Mouse (Mus musculus) forebrain, embryonic 16.5 days (tissue): ENCODE data around the gene Hdac4. TPM values are rescaled to one million over a fixed set of nuclear protein-coding genes. Genes with fewer than 3 reads are reported as not detected.

Experiments
- ATAC-seq: fragments of 200-750 bp; cut with Nextera tagmentation; 2 replicates; pipeline ENCODE4 v1.8.0; 2017; ENCODE audit warnings: mild to moderate bottlenecking, moderate library complexity
- H3K27ac ChIP-seq: fragments of 300-500 bp; sonication (generic); 2 replicates; pipeline ENCODE4 v1.5.1; 2014; ENCODE audit warnings: low read length, control low read depth
- H3K27me3 ChIP-seq: fragments of 300-500 bp; sonication (generic); replicated peaks from 2 replicates; pipeline ENCODE4 v1.6.1; 2014; ENCODE audit warnings: low read length; ENCODE audit not compliant: control insufficient read depth, insufficient read depth
- H3K36me3 ChIP-seq: fragments of 300-500 bp; sonication (generic); 2 replicates; pipeline ENCODE4 v1.6.1; 2014; ENCODE audit not compliant: control insufficient read depth, insufficient read depth
- H3K4me1 ChIP-seq: fragments of 300-500 bp; sonication (generic); replicated peaks from 2 replicates; pipeline ENCODE4 v1.6.1; 2014; ENCODE audit warnings: low read length; ENCODE audit not compliant: control insufficient read depth, insufficient read depth
- H3K4me2 ChIP-seq: fragments of 300-500 bp; sonication (generic); 2 replicates; pipeline ENCODE4 v1.6.1; 2014; ENCODE audit warnings: mild to moderate bottlenecking, low read length, control low read depth
- H3K4me3 ChIP-seq: fragments of 300-500 bp; sonication (generic); replicated peaks from 2 replicates; pipeline ENCODE4 v1.5.1; 2014; ENCODE audit warnings: mild to moderate bottlenecking, low read length, control low read depth
- H3K9ac ChIP-seq: fragments of 300-500 bp; sonication (generic); replicated peaks from 2 replicates; pipeline ENCODE4 v1.6.1; 2014; ENCODE audit warnings: low read depth, low read length, control low read depth
- H3K9me3 ChIP-seq: fragments of 300-500 bp; sonication (generic); 2 replicates; pipeline ENCODE4 v1.6.1; 2016; ENCODE audit warnings: low read length; ENCODE audit not compliant: control insufficient read depth
- WGBS: fragments of 180-500 bp; shearing (Covaris S2); extraction: QIAGEN DNeasy Blood & Tissue Kit; methylation state at CpG from one replicate; pipeline ENCODE4 v1.1.7; 2014; 5-methylcytosine and 5-hydroxymethylcytosine counted together
- polyA plus RNA-seq: library from polyadenylated mRNA; unstranded; fragments of >200 nt; fragmentation: Nextera tagmentation; extraction: Ambion mirVana; gene quantifications from 2 replicates; pipeline ENCODE4 v1.2.1, GENCODE M21; 2015

The Hdac4 gene
- polyA plus RNA-seq, 1 experiment from 2014 or later: 31.3 TPM

- Histone ChIP-seq H3K27ac (no peak overlapping the region), H3K36me3 (no peaks in the 10 kb centered on the region), H3K27me3 (no peaks in the 10 kb centered on the region), H3K4me1 (peaks cover 11% of the 10 kb centered on the region), H3K4me2 (no peak overlapping the region), H3K4me3 (no peak overlapping the region), H3K9me3 (no peaks in the 10 kb centered on the region), H3K9ac (no peak overlapping the region)
- no peak for ATAC-seq
Observed at GRCm38 (mm10) chr1:92169776-92170055, 25.8 kb downstream of the Hdac4 start.

GRCm38 (mm10) chr1:92168900-92169775 lies 26.4 kb downstream of the Hdac4 start:
- Histone ChIP-seq H3K4me3 (no peak overlapping the region), H3K36me3 (no peaks in the 10 kb centered on the region), H3K9me3 (no peaks in the 10 kb centered on the region), H3K27me3 (no peaks in the 10 kb centered on the region), H3K4me2 (no peak overlapping the region), H3K9ac (no peak overlapping the region), H3K27ac (no peak overlapping the region), H3K4me1 (peaks cover 14% of the 10 kb centered on the region)
- 92% methylated on average over 4 of the region's 4 CpGs for WGBS
- ATAC-seq: no peak

GRCm38 (mm10) chr1:92163932-92164331 lies 31.6 kb downstream of the Hdac4 start:
- ATAC-seq: no peak
- H3K9me3 ChIP-seq: no peaks in the 10 kb centered on the region

GRCm38 (mm10) chr1:92159804-92160203 lies 35.7 kb downstream of the Hdac4 start:
- peaks cover 9% of the 10 kb centered on the region for H3K4me1 ChIP-seq
- no peaks in the 10 kb centered on the region for H3K27me3 ChIP-seq
- no peak for ATAC-seq
- no peaks in the 10 kb centered on the region for H3K36me3 ChIP-seq
- H3K4me2 ChIP-seq: no peak overlapping the region
- H3K4me3 ChIP-seq: no peak overlapping the region
- H3K9me3 ChIP-seq: no peaks in the 10 kb centered on the region
- no peak overlapping the region for H3K27ac ChIP-seq
- 93% methylated on average over 4 of the region's 4 CpGs for WGBS
- H3K9ac ChIP-seq: no peak overlapping the region

More at GRCm38 (mm10) chr1:92163932-92164331, 31.6 kb downstream of the Hdac4 start:
- WGBS: 80% methylated on average over 1 of the region's 1 CpGs
- Histone ChIP-seq H3K27me3 (no peaks in the 10 kb centered on the region), H3K4me1 (peaks cover 16% of the 10 kb centered on the region), H3K4me2 (no peak overlapping the region), H3K27ac (no peak overlapping the region), H3K4me3 (no peak overlapping the region), H3K9ac (no peak overlapping the region), H3K36me3 (no peaks in the 10 kb centered on the region)

GRCm38 (mm10) chr1:92150201-92150600 lies 45.3 kb downstream of the Hdac4 start:
- 0 out of 2 replicates have a peak, but pooled peaks cover 2% of the 10 kb centered on the region for H3K36me3 ChIP-seq
- no peaks in the 10 kb centered on the region for H3K27me3 ChIP-seq
- ATAC-seq: no peak
- 63% methylated on average over 1 of the region's 1 CpGs for WGBS
- H3K9ac ChIP-seq: no peak overlapping the region
- no peak overlapping the region for H3K27ac ChIP-seq
- no peak overlapping the region for H3K4me3 ChIP-seq
- no peaks in the 10 kb centered on the region for H3K9me3 ChIP-seq
- H3K4me1 ChIP-seq: no peaks in the 10 kb centered on the region
- H3K4me2 ChIP-seq: no peak overlapping the region

GRCm38 (mm10) chr1:92148527-92148926 lies 47.0 kb downstream of the Hdac4 start:
- Histone ChIP-seq H3K27ac (no peak overlapping the region), H3K4me3 (no peak overlapping the region), H3K9me3 (no peaks in the 10 kb centered on the region), H3K4me1 (peaks cover 7% of the 10 kb centered on the region), H3K36me3 (0 out of 2 replicates have a peak, but pooled peaks cover 2% of the 10 kb centered on the region), H3K4me2 (no peak overlapping the region), H3K9ac (no peak overlapping the region), H3K27me3 (no peaks in the 10 kb centered on the region)
- ATAC-seq: no peak
- 88% methylated on average over 1 of the region's 1 CpGs for WGBS

GRCm38 (mm10) chr1:92144868-92145534 lies 50.5 kb downstream of the Hdac4 start:
- no peak overlapping the region for H3K4me3 ChIP-seq
- no peaks in the 10 kb centered on the region for H3K27me3 ChIP-seq
- H3K27ac ChIP-seq: no peak overlapping the region
- WGBS: 81% methylated on average over 6 of the region's 6 CpGs
- peaks cover 22% of the 10 kb centered on the region for H3K4me1 ChIP-seq
- 0 out of 2 replicates have a peak, but pooled peaks cover 2% of the 10 kb centered on the region for H3K36me3 ChIP-seq
- no peak overlapping the region for H3K9ac ChIP-seq
- ATAC-seq: no peak
- no peaks in the 10 kb centered on the region for H3K9me3 ChIP-seq
- no peak overlapping the region for H3K4me2 ChIP-seq

- Histone ChIP-seq H3K4me3 (no peak overlapping the region), H3K9ac (no peak overlapping the region)
- 47% methylated on average over 6 of the region's 6 CpGs for WGBS
Observed at GRCm38 (mm10) chr1:92143331-92143895, 52.1 kb downstream of the Hdac4 start.

GRCm38 (mm10) chr1:92142793-92143192 lies 52.7 kb downstream of the Hdac4 start:
- ATAC-seq: peak; percentile 67
- no peaks in the 10 kb centered on the region for H3K27me3 ChIP-seq
- H3K4me3 ChIP-seq: no peak overlapping the region
- 0 out of 2 replicates have a peak, but pooled peaks cover 2% of the 10 kb centered on the region for H3K36me3 ChIP-seq
- H3K9ac ChIP-seq: no peak overlapping the region
- no peak overlapping the region for H3K4me2 ChIP-seq
- 59% methylated on average over 4 of the region's 4 CpGs for WGBS
- H3K4me1 ChIP-seq: peaks cover 22% of the 10 kb centered on the region
- no peak overlapping the region for H3K27ac ChIP-seq
- no peaks in the 10 kb centered on the region for H3K9me3 ChIP-seq

More at GRCm38 (mm10) chr1:92143331-92143895, 52.1 kb downstream of the Hdac4 start:
- Histone ChIP-seq H3K27me3 (no peaks in the 10 kb centered on the region), H3K27ac (peak overlapping the region; percentile 50; the same call in 1 of the 2 replicates), H3K36me3 (0 out of 2 replicates have a peak, but pooled peaks cover 2% of the 10 kb centered on the region), H3K4me1 (peaks cover 22% of the 10 kb centered on the region), H3K9me3 (no peaks in the 10 kb centered on the region), H3K4me2 (no peak overlapping the region)
- peak; percentile 65; the same call in 1 of the 2 replicates for ATAC-seq
